Mouse (Mus musculus) CH12.LX (cell line): ENCODE results near the gene Sbds. TPM values are rescaled to one million over a fixed set of nuclear protein-coding genes. Genes with fewer than 3 reads are reported as not detected.

Experiments used
- DNase-seq: peaks from one replicate; pipeline ENCODE4 v3.0.0-alpha.2; 2013; ENCODE audit errors: extremely low read depth
- H3K27ac ChIP-seq: 2 replicates; pipeline ENCODE4 v1.5.1; 2012; ENCODE audit warnings: low read depth, mild to moderate bottlenecking, control low read depth, moderate library complexity; ENCODE audit not compliant: insufficient read depth
- H3K27me3 ChIP-seq: replicated peaks from 2 replicates; pipeline ENCODE3; 2012; ENCODE audit warnings: inconsistent platforms
- H3K36me3 ChIP-seq, 2 experiments: replicated peaks in 1 of 2; 2 replicates each; pipeline versions ENCODE3 to v1.6.1; 2012; ENCODE audit warnings: inconsistent platforms in 1 of 2, low read length in 1 of 2, mild to moderate bottlenecking in 1 of 2, mixed read lengths in 1 of 2, moderate library complexity in 1 of 2; ENCODE audit not compliant: control insufficient read depth in 1 of 2, insufficient read depth in 1 of 2
- H3K4me1 ChIP-seq, 2 experiments: 2 replicates each; pipeline ENCODE4 v1.6.1; 2012; ENCODE audit warnings: inconsistent platforms in 1 of 2, moderate library complexity in 1 of 2; ENCODE audit not compliant: insufficient read depth in 2 of 2, control insufficient read depth in 1 of 2
- H3K4me2 ChIP-seq: 2 replicates; pipeline ENCODE4 v1.6.1; 2012; ENCODE audit warnings: low read depth, mild to moderate bottlenecking, control low read depth; ENCODE audit not compliant: poor library complexity, insufficient read depth, severe bottlenecking
- H3K4me3 ChIP-seq, 3 experiments: fragments of 150-350 bp in 1 of 3; sonication (generic) in 1 of 3; replicated peaks in 1 of 3; 2 replicates each; pipeline versions ENCODE3 to v1.5.1; 2011 to 2012; ENCODE audit warnings: low read depth in 2 of 3, low read length in 2 of 3, mild to moderate bottlenecking in 2 of 3, moderate library complexity in 2 of 3, control low read depth in 1 of 3, improper control_type of control experiment in 1 of 3, inconsistent platforms in 1 of 3, mixed read lengths in 1 of 3; ENCODE audit not compliant: poor library complexity in 1 of 3
- H3K79me2 ChIP-seq: replicated peaks from 2 replicates; pipeline ENCODE4 v1.6.1; 2012; ENCODE audit warnings: mild to moderate bottlenecking, moderate library complexity; ENCODE audit not compliant: control insufficient read depth, poor library complexity, insufficient read depth, severe bottlenecking; ENCODE audit errors: extremely low read depth
- H3K9ac ChIP-seq: 2 replicates; pipeline ENCODE4 v1.6.1; 2012; ENCODE audit warnings: low read depth, mild to moderate bottlenecking, control low read depth, moderate library complexity; ENCODE audit not compliant: insufficient read depth
- H3K9me3 ChIP-seq: replicated peaks from 2 replicates; pipeline ENCODE3; 2012; ENCODE audit warnings: low read length, inconsistent platforms, mixed read lengths
- CTCF ChIP-seq, 2 experiments: IDR thresholded peaks in 1 of 2; conservative IDR thresholded peaks in 1 of 2; 2 replicates each; pipeline ENCODE4 v1.5.1; 2011 to 2012; ENCODE audit warnings: low read depth in 2 of 2, low read length in 2 of 2, improper control_type of control experiment in 1 of 2, inconsistent platforms in 1 of 2, mild to moderate bottlenecking in 1 of 2, moderate library complexity in 1 of 2
- ELF1 ChIP-seq: IDR thresholded peaks from 2 replicates; pipeline ENCODE4 v1.6.1; 2014; ENCODE audit warnings: low read depth, mild to moderate bottlenecking, inconsistent platforms, low read length, improper control_type of control experiment
- EP300 ChIP-seq: IDR thresholded peaks from 2 replicates; pipeline ENCODE4 v1.6.1; 2011; ENCODE audit warnings: low read length, improper control_type of control experiment
- ETS1 ChIP-seq: conservative IDR thresholded peaks from 2 replicates; pipeline ENCODE4 v1.6.1; 2012; ENCODE audit warnings: low read depth, mild to moderate bottlenecking, inconsistent platforms, low read length, improper control_type of control experiment, moderate library complexity
- GABPA ChIP-seq: IDR thresholded peaks from 2 replicates; pipeline ENCODE4 v1.6.1; 2012; ENCODE audit warnings: low read depth, low read length, improper control_type of control experiment, inconsistent platforms; ENCODE audit not compliant: insufficient replicate concordance
- HCFC1 ChIP-seq: IDR thresholded peaks from 2 replicates; pipeline ENCODE4 v1.6.1; 2012; ENCODE audit warnings: low read depth, mild to moderate bottlenecking, inconsistent platforms, low read length, improper control_type of control experiment
- IRF4 ChIP-seq: IDR thresholded peaks from 2 replicates; pipeline ENCODE4 v1.6.1; 2014; ENCODE audit warnings: low read depth, mild to moderate bottlenecking, inconsistent platforms, low read length, improper control_type of control experiment
- KAT2A ChIP-seq: IDR thresholded peaks from 2 replicates; pipeline ENCODE4 v1.6.1; 2012; ENCODE audit warnings: low read length, improper control_type of control experiment, inconsistent platforms; ENCODE audit not compliant: insufficient replicate concordance
- MEF2A ChIP-seq: IDR thresholded peaks from 2 replicates; pipeline ENCODE4 v1.6.1; 2014; ENCODE audit warnings: low read depth, mild to moderate bottlenecking, inconsistent platforms, low read length, improper control_type of control experiment, borderline replicate concordance
- MXI1 ChIP-seq: IDR thresholded peaks from 2 replicates; pipeline ENCODE4 v1.6.1; 2011; ENCODE audit warnings: mild to moderate bottlenecking, low read depth, low read length, improper control_type of control experiment
- MYC ChIP-seq: IDR thresholded peaks from 2 replicates; pipeline ENCODE4 v1.6.1; 2011; ENCODE audit warnings: low read depth, mild to moderate bottlenecking, improper control_type of control experiment, low read length
- NELFE ChIP-seq: IDR thresholded peaks from 2 replicates; pipeline ENCODE4 v1.6.1; 2011; ENCODE audit warnings: low read depth, low read length, improper control_type of control experiment
- NRF1 ChIP-seq: IDR thresholded peaks from 2 replicates; pipeline ENCODE4 v1.6.1; 2014; ENCODE audit warnings: low read depth, mild to moderate bottlenecking, inconsistent platforms, low read length, improper control_type of control experiment, moderate library complexity
- PAX5 ChIP-seq: IDR thresholded peaks from 2 replicates; pipeline ENCODE4 v1.6.1; 2012; ENCODE audit warnings: low read length, inconsistent platforms, mixed read lengths
- POLR2AphosphoS2 ChIP-seq: IDR thresholded peaks from 2 replicates; pipeline ENCODE4 v1.6.1; 2011; ENCODE audit warnings: low read depth, low read length, improper control_type of control experiment
- RAD21 ChIP-seq: IDR thresholded peaks from 2 replicates; pipeline ENCODE4 v1.6.1; 2011; ENCODE audit warnings: low read depth, mild to moderate bottlenecking, low read length, improper control_type of control experiment, moderate library complexity
- RCOR1 ChIP-seq: conservative IDR thresholded peaks from 2 replicates; pipeline ENCODE4 v1.6.1; 2012; ENCODE audit warnings: low read depth, mild to moderate bottlenecking, inconsistent platforms, low read length, improper control_type of control experiment
- SIN3A ChIP-seq: IDR thresholded peaks from 2 replicates; pipeline ENCODE4 v1.6.1; 2012; ENCODE audit warnings: low read length, improper control_type of control experiment, inconsistent platforms
- SMC3 ChIP-seq: IDR thresholded peaks from 2 replicates; pipeline ENCODE4 v1.6.1; 2011; ENCODE audit warnings: low read depth, low read length, improper control_type of control experiment
- TBP ChIP-seq: conservative IDR thresholded peaks from 2 replicates; pipeline ENCODE4 v1.6.1; 2011; ENCODE audit warnings: low read depth, low read length, improper control_type of control experiment
- USF1 ChIP-seq: IDR thresholded peaks from 2 replicates; pipeline ENCODE4 v1.6.1; 2014; ENCODE audit warnings: low read depth, mild to moderate bottlenecking, inconsistent platforms, low read length, improper control_type of control experiment
- USF2 ChIP-seq: conservative IDR thresholded peaks from 2 replicates; pipeline ENCODE4 v1.6.1; 2011; ENCODE audit warnings: low read depth, low read length, improper control_type of control experiment
- ZC3H11A ChIP-seq: IDR thresholded peaks from 2 replicates; pipeline ENCODE4 v1.6.1; 2012; ENCODE audit warnings: low read depth, mild to moderate bottlenecking, inconsistent platforms, low read length, improper control_type of control experiment
- ZKSCAN1 ChIP-seq: IDR thresholded peaks from 2 replicates; pipeline ENCODE4 v1.6.1; 2012; ENCODE audit warnings: low read depth, inconsistent platforms, low read length, improper control_type of control experiment, borderline replicate concordance
- ZMIZ1 ChIP-seq: IDR thresholded peaks from 2 replicates; pipeline ENCODE4 v1.6.1; 2012; ENCODE audit warnings: low read depth, mild to moderate bottlenecking, inconsistent platforms, low read length, improper control_type of control experiment
- ZNF384 ChIP-seq: IDR thresholded peaks from 2 replicates; pipeline ENCODE4 v1.6.1; 2012; ENCODE audit warnings: low read depth, low read length, improper control_type of control experiment, inconsistent platforms
- dilution Hi-C: fragments of 300-500 bp; cut with MboI; formaldehyde crosslinking; loops from 2 replicates; pipeline ENCODE4 v1.14.3; 2020; ENCODE audit warnings: low sequenced_read_pairs; ENCODE audit not compliant: extremely low pct_unique_long_range_greater_than_20kb, extremely low pct_ligation_motif_present
- in situ Hi-C: fragments of 300-500 bp; cut with MboI; formaldehyde crosslinking; loops from 3 replicates; pipeline ENCODE4 v1.14.3; 2019; ENCODE audit warnings: low sequenced_read_pairs, low pct_ligation_motif_present, low pct_unique_long_range_greater_than_20kb, mixed read lengths
- polyA plus RNA-seq: library from polyadenylated mRNA; unstranded; fragments of >175 nt; gene quantifications from 2 replicates; pipeline ENCODE4 v1.2.1, GENCODE M21; 2012; ENCODE audit warnings: low read depth; ENCODE audit not compliant: insufficient read length
- total RNA-seq, 2 experiments: library from RNA; depleted of rRNA; stranded (reverse); fragments of 300-350 nt in 1 of 2; fragments of >200 nt in 1 of 2; gene quantifications; 2 replicates each; pipeline ENCODE4 v1.2.3; 2012 to 2014

Sbds gene
- total and polyA plus RNA-seq, 3 experiments: 37.0 to 81.2 (median 43.9) TPM

GRCm38 (mm10) chr5:130283079-130283732, 27.9 kb upstream of the Sbds start:
- Histone ChIP-seq H3K9ac (no peak overlapping the region), H3K4me3 (no peak overlapping the region), H3K27ac (no peak overlapping the region), H3K79me2 (no peaks in the 10 kb centered on the region), H3K4me1 (no peaks in the 10 kb centered on the region), H3K9me3 (peaks cover 13% of the 10 kb centered on the region), H3K36me3 (peaks cover 66 to 98% of the 10 kb centered on the region in 2 experiments), H3K4me2 (no peak overlapping the region), H3K27me3 (no peaks in the 10 kb centered on the region)
- no peak for DNase-seq
- TF ChIP-seq PAX5: no peak
- no peak for TF ChIP-seq MYC
- TF ChIP-seq NRF1: no peak
- TF ChIP-seq SIN3A: no peak
- no peak for TF ChIP-seq MXI1
- no peak for TF ChIP-seq CTCF (conservative IDR thresholded peaks at IDR 0.05 in 1 of 2, IDR thresholded peaks at IDR 0.05 in 1 of 2; ENCODE audit: low read depth in 2 of 2, low read length in 2 of 2)
- no peak for TF ChIP-seq POLR2AphosphoS2
- no peak for TF ChIP-seq ELF1
- TF ChIP-seq USF2: no peak
- no peak for TF ChIP-seq NELFE
- TF ChIP-seq GABPA: no peak
- TF ChIP-seq HCFC1: no peak
- no peak for TF ChIP-seq ZC3H11A
- TF ChIP-seq ZKSCAN1: no peak
- dilution Hi-C loops (no loop called here), in situ Hi-C loops (no loop called here)

- Histone ChIP-seq H3K36me3 (peaks cover 65 to 92% of the 10 kb centered on the region in 2 experiments), H3K9ac (no peak overlapping the region)
These were observed 22.7 kb upstream of the Sbds start for GRCm38 (mm10) chr5:130278011-130278472.

More at GRCm38 (mm10) chr5:130278011-130278472, 22.7 kb upstream of the Sbds start:
- H3K27me3 ChIP-seq: no peaks in the 10 kb centered on the region
- H3K4me3 ChIP-seq: no peak overlapping the region
- in situ Hi-C loops: no loop called here
- no peak for DNase-seq
- no peak overlapping the region for H3K4me2 ChIP-seq
- no peaks in the 10 kb centered on the region for H3K4me1 ChIP-seq
- H3K79me2 ChIP-seq: no peaks in the 10 kb centered on the region
- dilution Hi-C loops: no loop called here
- H3K27ac ChIP-seq: no peak overlapping the region
- H3K9me3 ChIP-seq: peaks cover 8% of the 10 kb centered on the region
- TF ChIP-seq MEF2A: no peak
- TF ChIP-seq IRF4: no peak
- TF ChIP-seq ZMIZ1: no peak
- TF ChIP-seq RCOR1: no peak
- no peak for TF ChIP-seq KAT2A
- TF ChIP-seq EP300: no peak
- TF ChIP-seq USF1: no peak
- no peak for TF ChIP-seq ZNF384
- no peak for TF ChIP-seq ZKSCAN1
- TF ChIP-seq SMC3: no peak
- TF ChIP-seq TBP: no peak
- TF ChIP-seq POLR2AphosphoS2: no peak
- no peak for TF ChIP-seq NELFE
- no peak for TF ChIP-seq RAD21
- no peak for TF ChIP-seq ETS1
- TF ChIP-seq, all 38 proteins: peak for 0
